Mouse (Mus musculus) cerebellum, adult 11 months (tissue): Measurements from ENCODE around the gene Gm21830.
A peak's percentile ranks its signal among the peaks of the same experiment; 100 is the strongest.
"Not testable (repeated sequence)": the region's sequence is repeated elsewhere in the genome, so short reads cannot be mapped to it uniquely, and the experiment has no call there.

ENCODE experiments used
- DNase-seq: peaks from one replicate; pipeline ENCODE4 v3.0.0; 2022

Gm21830 gene

DNA sequence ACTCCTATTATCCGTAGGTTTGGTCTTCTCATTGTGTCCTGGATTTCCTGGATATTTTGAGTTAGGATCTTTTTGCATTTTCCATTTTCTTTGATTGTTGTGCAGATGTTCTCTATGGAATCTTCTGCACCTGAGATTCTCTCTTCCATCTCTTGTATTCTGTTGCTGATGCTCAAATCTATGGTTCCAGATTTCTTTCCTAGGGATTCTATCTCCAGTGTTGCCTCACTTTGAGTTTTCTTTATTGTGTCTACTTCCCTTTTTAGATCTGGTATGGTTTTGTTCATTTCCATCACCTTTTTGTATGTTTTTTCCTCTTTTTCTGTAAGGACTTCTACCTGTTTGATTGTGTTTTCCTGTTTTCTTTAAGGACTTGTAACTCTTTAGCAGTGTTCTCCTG is at the start of gene Gm21830:
Gene Gm21830, plus strand, starts transcription at position 301 of the 400 bp plus-strand sequence.
- not testable (repeated sequence) for DNase-seq

DNA sequence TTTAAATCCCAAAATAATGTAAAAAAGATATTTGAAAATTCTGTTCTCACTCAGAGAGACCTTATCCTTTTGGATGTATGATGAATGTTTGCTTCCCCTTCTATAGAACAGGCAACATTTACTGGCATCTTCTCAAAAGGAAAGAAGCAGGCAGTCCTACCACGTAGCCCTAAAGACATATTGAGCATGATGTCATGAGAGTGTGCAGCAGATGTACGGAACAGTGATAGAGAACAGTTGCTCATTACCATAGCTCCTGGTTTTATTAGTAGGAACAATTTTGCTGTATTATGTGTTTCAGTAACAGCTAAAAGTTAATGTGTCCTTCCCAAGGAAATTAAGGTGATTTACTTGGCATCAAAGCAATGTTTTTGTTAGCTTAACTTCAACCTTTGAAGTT is 49.0 kb upstream of the Gm21830 start:
- no peak for DNase-seq

DNA sequence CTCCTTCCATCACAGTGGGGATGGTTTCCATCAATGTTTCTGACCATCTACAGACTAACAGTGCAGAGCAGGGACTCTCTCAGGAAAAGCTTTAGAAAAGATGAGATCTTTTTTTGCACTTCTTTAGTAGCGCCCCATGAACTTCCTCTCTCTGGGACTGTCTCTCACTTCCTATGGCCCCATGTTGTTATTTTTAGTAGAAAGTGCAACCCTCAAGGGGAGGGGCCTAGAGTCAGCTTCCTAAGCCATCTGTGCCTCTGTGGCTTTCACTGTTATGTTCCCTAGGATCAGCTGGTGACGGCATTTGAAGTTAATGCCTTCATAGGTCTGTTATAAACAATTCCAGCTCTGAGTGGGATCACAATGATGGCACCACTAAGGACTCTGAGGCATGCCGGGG is 35.0 kb upstream of the Gm21830 start:
- no peak for DNase-seq

DNA sequence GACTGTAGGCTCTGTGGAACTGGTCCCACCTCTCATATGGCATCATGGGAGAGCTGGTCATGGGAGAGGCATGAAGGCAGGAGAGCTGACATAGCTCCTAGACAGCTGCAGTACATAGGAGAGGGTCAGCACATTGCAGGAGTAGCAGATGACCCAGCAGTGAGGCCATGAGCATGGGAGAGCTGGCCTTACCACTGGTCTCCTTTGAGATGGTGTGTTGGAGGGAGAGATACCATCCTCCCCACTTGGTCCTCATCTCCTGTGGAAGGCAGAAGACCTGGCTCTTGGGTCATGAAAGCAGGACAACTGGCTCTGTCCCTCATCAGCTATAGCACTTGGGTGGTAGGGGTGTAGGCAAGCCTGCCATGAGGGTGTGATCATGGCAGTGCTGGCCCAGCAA is 7.3 kb downstream of the Gm21830 start:
- DNase-seq = no peak

DNA sequence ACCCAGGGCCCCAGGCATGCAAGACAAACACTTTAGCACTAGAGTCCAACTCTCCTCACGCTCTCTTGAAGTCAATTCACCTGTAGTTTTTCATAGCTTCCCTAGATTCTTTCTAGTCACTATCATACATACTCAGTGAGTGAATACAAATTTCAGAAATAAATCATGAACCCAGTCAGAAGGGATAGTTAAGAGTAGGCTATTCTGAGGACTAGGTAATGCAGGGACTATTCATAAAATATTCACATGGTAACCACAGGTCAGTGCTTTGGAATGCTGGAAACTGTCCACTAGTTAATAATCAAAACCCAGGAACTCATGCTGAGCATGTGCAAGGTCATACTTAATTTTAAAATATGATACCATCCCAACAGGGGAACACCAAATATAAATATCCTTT is 9.3 kb downstream of the Gm21830 start:
- DNase-seq = no peak

DNA sequence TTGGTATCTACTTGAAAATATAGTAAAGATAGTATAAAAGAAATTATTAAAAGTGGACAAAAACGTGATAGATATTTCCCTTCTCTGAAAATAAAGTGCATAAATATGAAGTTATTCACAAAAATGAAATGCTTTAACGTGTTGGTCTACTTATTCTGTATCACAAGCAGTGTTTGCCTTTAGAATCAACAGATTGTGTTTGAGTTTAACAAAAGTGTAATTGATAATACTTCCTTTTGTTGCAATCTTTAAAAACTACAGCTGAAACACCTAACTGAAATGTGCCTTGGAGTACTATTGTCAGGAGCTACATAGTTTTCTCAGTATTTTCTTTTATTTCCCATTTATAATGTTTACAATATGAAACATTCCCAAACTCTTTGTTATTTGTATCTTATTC is 19.6 kb downstream of the Gm21830 start, which contains the start of gene Gm26727:
Gene Gm26727, minus strand, starts transcription at position 101 of the 400 bp plus-strand sequence.
- no peak for DNase-seq

DNA sequence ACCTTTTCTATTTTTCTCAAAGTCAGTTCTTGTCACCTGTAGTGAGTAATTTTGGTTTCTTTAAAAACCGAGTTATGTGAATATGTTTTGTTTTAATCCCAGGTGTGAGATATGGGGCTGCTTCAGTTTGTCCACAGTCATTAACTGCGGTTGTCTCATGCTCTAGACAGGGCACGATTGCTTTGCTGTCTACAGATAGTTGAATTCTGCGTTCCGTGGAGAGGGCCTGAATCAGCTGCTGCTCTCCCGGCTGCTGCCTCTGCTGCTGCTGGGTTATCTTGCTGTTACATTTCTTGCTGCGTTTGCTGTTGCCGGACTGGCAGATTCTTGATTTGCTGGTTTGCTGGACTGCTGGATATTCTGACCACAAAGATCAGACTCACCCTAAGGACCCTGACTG is 24.8 kb downstream of the Gm21830 start:
- no peak for DNase-seq

DNA sequence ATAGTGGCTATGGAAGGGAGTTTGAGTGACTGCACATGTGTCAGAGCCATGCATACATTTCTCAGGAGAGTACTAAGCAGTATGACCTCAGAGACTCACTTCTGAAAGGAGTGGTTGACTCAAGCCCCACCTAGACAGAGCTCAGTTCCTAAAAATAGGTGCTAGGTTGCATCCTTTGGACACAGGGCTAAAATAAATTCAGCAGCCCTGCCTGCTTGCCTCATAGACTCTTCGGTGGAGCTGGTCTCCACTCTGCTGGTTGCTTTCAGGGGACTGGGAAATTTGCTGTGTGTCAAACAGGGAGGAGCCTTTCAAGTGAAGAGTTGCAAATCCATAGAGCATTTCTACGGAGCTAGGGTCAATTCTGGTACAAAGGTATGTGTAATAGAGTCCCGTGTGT is 32.3 kb downstream of the Gm21830 start, which contains the start of gene Xirp2:
Gene Xirp2, plus strand, starts transcription at position 223 of the 400 bp plus-strand sequence.
- no peak for DNase-seq

DNA sequence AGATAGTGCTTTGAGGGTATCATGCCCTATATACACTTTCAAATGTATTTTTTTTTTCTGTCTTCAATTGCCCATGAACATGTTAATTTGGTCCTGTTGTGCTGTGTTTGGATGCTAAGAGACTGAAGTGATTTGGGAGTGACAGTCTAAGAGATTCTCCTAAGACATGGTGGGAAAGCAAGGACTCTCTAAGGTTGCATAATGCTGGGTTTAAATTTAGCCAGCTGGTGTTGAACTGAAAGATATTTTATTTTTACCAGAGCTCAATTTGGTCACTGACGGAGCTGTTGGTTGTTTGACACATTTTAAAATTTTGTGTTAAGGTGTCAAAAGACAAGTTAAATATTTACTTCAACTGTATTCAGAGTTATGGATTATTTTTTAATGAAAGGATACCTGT is 33.2 kb downstream of the Gm21830 start:
- DNase-seq = no peak

DNA sequence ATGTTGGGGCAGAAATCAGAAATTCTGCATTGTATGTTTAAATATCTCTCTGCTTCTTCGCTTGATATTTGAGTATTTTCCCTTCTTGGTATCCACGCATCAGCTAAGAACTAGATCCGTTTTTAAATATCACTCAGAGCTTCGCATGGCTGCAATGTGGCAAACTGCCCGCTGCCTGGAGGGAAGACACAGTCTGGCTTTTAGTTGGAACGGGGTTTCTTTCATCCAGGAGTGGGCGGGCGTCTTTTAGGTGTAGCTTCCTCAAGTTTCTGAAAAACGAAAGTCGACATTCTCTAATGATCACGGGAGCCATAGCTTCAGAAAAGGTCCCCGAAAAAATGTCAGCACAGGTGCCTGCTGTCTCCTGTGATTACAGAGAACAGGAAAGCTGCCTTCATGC is 33.7 kb downstream of the Gm21830 start:
- peak; percentile 1 for DNase-seq

DNA sequence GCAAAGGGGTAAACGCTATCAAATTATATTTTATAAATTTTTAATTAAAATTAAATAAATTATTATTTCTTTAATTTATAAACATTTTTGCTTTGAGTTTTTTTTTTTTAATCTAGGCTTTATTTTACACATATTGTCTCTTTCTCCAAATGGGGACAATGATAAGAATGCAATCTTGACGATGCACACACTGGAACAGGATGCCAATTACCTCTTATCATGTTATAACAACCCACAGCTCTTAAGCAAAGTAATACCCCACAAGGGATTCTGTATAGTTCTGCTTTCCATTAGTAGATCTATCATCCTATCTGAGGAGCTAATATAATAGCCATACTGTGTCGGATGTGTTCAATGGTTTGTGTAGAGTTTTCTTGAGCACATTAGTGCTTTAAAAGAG is 47.3 kb downstream of the Gm21830 start:
- DNase-seq = no peak

DNA sequence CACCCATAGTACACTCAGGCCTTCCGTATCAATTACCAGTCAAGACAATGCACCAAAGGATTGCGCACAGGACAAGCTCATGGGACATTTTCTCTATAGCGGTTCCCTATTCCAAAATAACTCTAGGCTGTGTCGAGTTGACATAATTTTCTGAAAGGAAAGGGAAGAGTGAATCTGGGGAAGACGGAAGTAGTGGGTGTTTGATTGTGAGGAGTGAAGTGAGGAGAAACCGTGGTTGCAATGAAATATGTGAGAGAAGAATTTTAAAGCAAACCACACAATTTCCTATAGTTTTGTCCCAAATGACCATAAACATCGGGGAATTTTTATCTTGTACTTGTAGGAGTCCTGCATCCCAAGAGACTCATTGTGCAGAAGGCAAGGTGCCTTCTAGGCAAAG is 53.5 kb downstream of the Gm21830 start:
- DNase-seq = no peak

DNA sequence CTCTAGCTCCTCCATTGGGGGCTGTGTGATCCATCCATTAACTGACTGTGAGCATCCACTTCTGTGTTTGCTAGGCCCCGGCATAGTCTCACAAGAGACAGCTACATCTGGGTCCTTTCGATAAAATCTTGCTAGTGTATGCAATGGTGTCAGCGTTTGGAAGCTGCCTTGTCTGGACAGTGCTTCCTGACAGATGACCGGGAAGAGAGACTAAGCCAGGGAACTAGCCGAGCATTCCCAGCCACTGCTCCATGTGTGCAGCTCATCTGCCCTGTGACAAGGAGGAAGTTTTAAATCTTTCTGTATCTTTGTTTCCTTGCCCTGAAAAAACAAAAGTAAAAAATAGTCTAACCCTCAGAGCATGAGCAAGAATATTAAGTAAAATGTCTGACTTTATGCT is 56.5 kb downstream of the Gm21830 start:
- not testable (repeated sequence) for DNase-seq

DNA sequence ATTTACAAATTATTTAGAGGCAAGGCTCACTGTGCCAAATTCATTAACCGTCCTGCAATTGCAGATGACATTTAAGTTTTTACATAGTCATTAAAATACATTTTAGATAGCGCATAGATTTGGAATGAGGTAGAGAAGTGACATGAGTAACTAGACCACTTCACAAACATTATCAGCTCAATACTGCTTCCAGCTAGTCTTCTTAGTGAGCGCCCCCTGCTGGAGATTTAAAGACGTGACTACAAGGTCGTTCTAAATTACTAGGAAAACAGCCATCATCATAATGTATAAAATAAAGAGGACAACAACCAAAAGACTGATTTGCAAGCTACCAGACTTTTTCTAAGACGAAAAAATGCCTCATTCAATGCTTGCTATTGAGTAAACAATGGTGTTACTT is 64.2 kb downstream of the Gm21830 start:
- DNase-seq = peak; percentile 8

DNA sequence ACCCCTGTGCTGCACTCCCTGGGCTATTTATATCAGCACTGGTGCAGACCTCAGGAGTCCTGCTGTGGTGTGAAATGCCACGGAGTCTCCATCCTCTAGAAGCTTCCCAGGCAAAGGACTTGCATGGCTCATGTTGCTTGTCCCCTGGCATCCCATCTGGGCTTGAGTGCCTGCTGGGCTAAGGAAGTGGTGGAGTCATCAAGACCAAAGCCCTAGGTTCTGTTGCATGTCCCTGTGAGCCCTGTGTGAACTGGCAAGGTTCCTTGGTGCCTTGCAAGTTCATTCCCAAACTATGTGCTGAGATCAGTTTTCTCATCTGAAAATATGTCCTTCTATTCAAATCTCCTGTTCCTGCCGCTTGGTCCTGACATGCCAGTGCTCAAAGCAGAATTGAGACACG is 67.5 kb downstream of the Gm21830 start:
- DNase-seq = no peak
